Mouse (Mus musculus) lung, postnatal 4 days (tissue): ENCODE results near the gene Ly6f.

Experiments
- DNase-seq, 2 experiments: peaks; one replicate each; pipeline ENCODE4 v3.0.0; 2021

Ly6f gene

GRCm38 (mm10) chr15:75318584-75318983 lies 50.4 kb downstream of the Ly6f start:
- no peak for DNase-seq

- no peak for DNase-seq
Observed at GRCm38 (mm10) chr15:75320104-75320503, 51.9 kb downstream of the Ly6f start.
